Mouse (Mus musculus) intestine, postnatal 0 days (tissue): ENCODE data around the gene Gm4450. TPM values are rescaled to one million over a fixed set of nuclear protein-coding genes. Genes with fewer than 3 reads are reported as not detected.
"Not testable (repeated sequence)": the region's sequence is repeated elsewhere in the genome, so short reads cannot be mapped to it uniquely, and the experiment has no call there.

Experiments
- ATAC-seq: fragments of 200-750 bp; cut with Nextera tagmentation; 2 replicates; pipeline ENCODE4 v1.8.0; 2017; ENCODE audit warnings: mild to moderate bottlenecking, moderate TSS enrichment, moderate library complexity
- H3K27ac ChIP-seq: fragments of 300-500 bp; sonication (generic); 2 replicates; pipeline ENCODE4 v1.5.1; 2014; ENCODE audit warnings: mild to moderate bottlenecking, low read depth, low read length, moderate library complexity
- H3K27me3 ChIP-seq: fragments of 300-500 bp; sonication (generic); replicated peaks from 2 replicates; pipeline ENCODE4 v1.6.1; 2014; ENCODE audit warnings: low read length, mixed read lengths; ENCODE audit not compliant: control insufficient read depth, insufficient read depth
- H3K36me3 ChIP-seq: fragments of 300-500 bp; sonication (generic); 2 replicates; pipeline ENCODE4 v1.6.1; 2014; ENCODE audit warnings: mild to moderate bottlenecking, moderate library complexity; ENCODE audit not compliant: control insufficient read depth, insufficient read depth
- H3K4me1 ChIP-seq: fragments of 300-500 bp; sonication (generic); replicated peaks from 2 replicates; pipeline ENCODE4 v1.6.1; 2014; ENCODE audit warnings: antibody characterized with exemption, low read length, mixed read lengths; ENCODE audit not compliant: control insufficient read depth, insufficient read depth
- H3K4me2 ChIP-seq: fragments of 300-500 bp; sonication (generic); replicated peaks from 2 replicates; pipeline ENCODE4 v1.6.1; 2014; ENCODE audit warnings: low read depth, mild to moderate bottlenecking, moderate library complexity
- H3K4me3 ChIP-seq: fragments of 300-500 bp; sonication (generic); 2 replicates; pipeline ENCODE4 v1.5.1; 2014; ENCODE audit warnings: low read depth, low read length
- H3K9ac ChIP-seq: fragments of 300-500 bp; sonication (generic); 2 replicates; pipeline ENCODE4 v1.6.1; 2014; ENCODE audit warnings: mild to moderate bottlenecking, low read depth, low read length
- H3K9me3 ChIP-seq: fragments of 300-500 bp; sonication (generic); 2 replicates; pipeline ENCODE4 v1.6.1; 2016; ENCODE audit warnings: mixed run types; ENCODE audit not compliant: control insufficient read depth
- WGBS: fragments of 180-500 bp; shearing (Covaris S2); extraction: QIAGEN DNeasy Blood & Tissue Kit; methylation state at CpG from one replicate; pipeline ENCODE4 v1.1.7; 2014; 5-methylcytosine and 5-hydroxymethylcytosine counted together
- polyA plus RNA-seq: library from polyadenylated mRNA; unstranded; fragments of >200 nt; fragmentation: Nextera tagmentation; extraction: Ambion mirVana; gene quantifications from 2 replicates; pipeline ENCODE4 v1.2.1, GENCODE M21; 2015

Gm4450 gene
- polyA plus RNA-seq, 1 experiment from 2014 or later, result not detected

DNA sequence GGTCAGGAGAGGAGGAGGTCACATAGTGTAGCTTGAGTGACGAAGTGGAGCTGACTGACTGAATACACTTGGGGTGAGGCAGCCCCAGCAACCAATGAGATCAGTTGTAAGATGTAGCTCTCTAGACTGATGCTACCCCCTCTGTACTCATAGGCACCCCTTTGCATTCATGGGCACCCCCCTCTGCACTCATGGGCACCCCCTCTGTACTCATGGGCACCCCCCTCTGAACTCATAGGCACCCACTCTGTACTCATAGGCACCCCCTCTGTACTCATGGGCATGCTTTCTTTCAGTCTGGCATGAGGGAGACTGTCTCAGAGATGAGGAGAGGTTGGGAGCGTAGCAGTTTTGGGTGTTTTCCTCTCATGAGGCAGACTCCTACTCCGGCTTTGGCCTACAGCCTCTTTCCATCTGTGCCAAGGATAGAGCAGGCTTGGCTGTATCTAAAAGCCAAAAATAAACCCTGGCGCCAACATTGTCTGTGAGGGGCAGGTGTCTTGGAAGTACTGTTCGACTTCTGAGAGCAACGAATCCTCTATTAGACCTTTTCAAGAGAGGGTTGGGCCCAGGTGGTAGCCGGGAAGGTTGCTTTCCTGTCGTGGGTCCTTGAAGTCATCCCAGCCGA lies 52.5 kb downstream of the Gm4450 start:
- not testable (repeated sequence) for H3K4me1 ChIP-seq, H3K27ac ChIP-seq, H3K9me3 ChIP-seq, H3K4me2 ChIP-seq, H3K36me3 ChIP-seq, H3K27me3 ChIP-seq, H3K4me3 ChIP-seq, H3K9ac ChIP-seq, ATAC-seq
- WGBS, result 90% methylated on average over 8 of the region's 9 CpGs

Other genes with a start within 250 kb of the Gm4450 start
- 90.6 and 144 TPM in 2 replicates for gene Reg4, start 235.0 kb downstream of the Gm4450 start, polyA plus RNA-seq
- gene Hmgcs2, start 176.7 kb downstream of the Gm4450 start, polyA plus RNA-seq, result 649 and 754 TPM in 2 replicates
- 89.9 and 93.7 TPM in 2 replicates for gene Phgdh, start 117.1 kb downstream of the Gm4450 start, polyA plus RNA-seq
- gene Zfp697, start 74.7 kb downstream of the Gm4450 start, polyA plus RNA-seq, result 6.2 and 6.6 TPM in 2 replicates
- not detected in 2 replicates for gene Hsd3b4, start 53.4 kb upstream of the Gm4450 start, polyA plus RNA-seq
- not detected in 2 replicates for gene Gm10681, start 131.7 kb upstream of the Gm4450 start, polyA plus RNA-seq
- not detected in 2 replicates for gene Hsd3b5, start 173.1 kb upstream of the Gm4450 start, polyA plus RNA-seq